19 mouse cellular contexts compared by ENCODE assay signal in genomic region chr5:148751980-148752379, GRCm38 (mm10).
"Had no signal": no experiment of that assay in that cellular context is flagged by ENCODE, and none has a peak within 500 bp of the region (broad histone marks: within the 10 kb centered on the region; RNA-seq: fewer than 3 reads in every experiment).

No protein-coding gene starts in this region.

- H3K4me1 ChIP-seq: megakaryocyte, embryonic 14.5 days had no signal

- H3K9me3 ChIP-seq: limb, embryonic 10.5 days; liver, embryonic 12.5 days; lung, embryonic 15.5 days had no signal

- H3K27ac ChIP-seq: kidney, postnatal 0 days; layer of hippocampus, adult 2 months; limb, embryonic 10.5 days; limb, embryonic 13.5 days; liver, embryonic 12.5 days; liver, embryonic 15.5 days; lung, embryonic 15.5 days; stomach, postnatal 0 days had no signal

- H3K9ac ChIP-seq: limb, embryonic 13.5 days; liver, embryonic 12.5 days; liver, embryonic 15.5 days; lung, embryonic 15.5 days had no signal

- H3K36me3 ChIP-seq: limb, embryonic 10.5 days; limb, embryonic 13.5 days; liver, embryonic 12.5 days; liver, embryonic 15.5 days; lung, embryonic 15.5 days had no signal

- H3K27me3 ChIP-seq: limb, embryonic 13.5 days; liver, embryonic 12.5 days; liver, embryonic 15.5 days; lung, embryonic 15.5 days; megakaryocyte, embryonic 14.5 days had no signal

- DNase-seq: kidney, postnatal 25 days; layer of hippocampus, adult 9-11 months; liver; lung, adult 18-20 months; lung, postnatal 10 days; lung, postnatal 36 days; midbrain, embryonic 14.5 days; right cerebral cortex, postnatal 4 days; thymus, adult 18-20 months; thymus, postnatal 36 days had no signal

- H3K4me3 ChIP-seq: layer of hippocampus, adult 2 months; limb, embryonic 10.5 days; limb, embryonic 13.5 days; liver, embryonic 12.5 days; liver, embryonic 15.5 days; lung, embryonic 15.5 days; megakaryocyte, embryonic 14.5 days had no signal
